Mouse (Mus musculus) liver, embryonic 13.5 days (tissue): Measurements from ENCODE around the gene Cap2. TPM values are rescaled to one million over a fixed set of nuclear protein-coding genes. Genes with fewer than 3 reads are reported as not detected.

Experiments
- ATAC-seq: fragments of 200-750 bp; cut with Nextera tagmentation; 2 replicates; pipeline ENCODE4 v1.8.0; 2017; ENCODE audit warnings: low read depth, mild to moderate bottlenecking, moderate number of reproducible peaks, moderate library complexity
- DNase-seq: peaks from one replicate; pipeline ENCODE4 v3.0.0; 2022
- H3K27ac ChIP-seq: fragments of 300-500 bp; sonication (generic); 2 replicates; pipeline ENCODE4 v1.5.1; 2015; ENCODE audit warnings: moderate library complexity, mild to moderate bottlenecking, inconsistent platforms
- H3K27me3 ChIP-seq: fragments of 300-500 bp; sonication (generic); 2 replicates; pipeline ENCODE4 v1.6.1; 2015; ENCODE audit warnings: mild to moderate bottlenecking, inconsistent platforms
- H3K36me3 ChIP-seq: fragments of 300-500 bp; sonication (generic); 2 replicates; pipeline ENCODE4 v1.6.1; 2015; ENCODE audit warnings: mild to moderate bottlenecking, inconsistent platforms
- H3K4me1 ChIP-seq: fragments of 300-500 bp; sonication (generic); replicated peaks from 2 replicates; pipeline ENCODE4 v1.6.1; 2015; ENCODE audit warnings: inconsistent platforms
- H3K4me2 ChIP-seq: fragments of 300-500 bp; sonication (generic); 2 replicates; pipeline ENCODE4 v1.6.1; 2015; ENCODE audit warnings: inconsistent platforms, mild to moderate bottlenecking, moderate library complexity
- H3K4me3 ChIP-seq: fragments of 300-500 bp; sonication (generic); replicated peaks from 2 replicates; pipeline ENCODE4 v1.5.1; 2015; ENCODE audit warnings: mild to moderate bottlenecking, inconsistent platforms
- H3K9ac ChIP-seq: fragments of 300-500 bp; sonication (generic); 2 replicates; pipeline ENCODE4 v1.6.1; 2015; ENCODE audit warnings: mild to moderate bottlenecking, inconsistent platforms
- H3K9me3 ChIP-seq: fragments of 300-500 bp; sonication (generic); replicated peaks from 2 replicates; pipeline ENCODE4 v1.6.1; 2016; ENCODE audit warnings: inconsistent platforms
- WGBS: fragments of 180-500 bp; shearing (Covaris S2); methylation state at CpG from one replicate; pipeline ENCODE4 v1.1.7; 2015; ENCODE audit not compliant: insufficient replicate concordance; 5-methylcytosine and 5-hydroxymethylcytosine counted together
- polyA plus RNA-seq: library from polyadenylated mRNA; unstranded; fragments of >200 nt; fragmentation: Nextera tagmentation; extraction: Ambion mirVana; gene quantifications from 2 replicates; pipeline ENCODE4 v1.2.1, GENCODE M21; 2015

The Cap2 gene
- polyA plus RNA-seq, 1 experiment from 2014 or later = 2.0 TPM

GRCm38 (mm10) chr13:46669048-46669619 lies 167.5 kb downstream of the Cap2 start, which contains the start of gene Fam8a1:
Fam8a1 (plus strand) TSS chr13:46669522.
- H3K27me3 ChIP-seq = no peaks in the 10 kb centered on the region
- H3K36me3 ChIP-seq = peaks cover 20% of the 10 kb centered on the region
- peak; percentile 81 for DNase-seq
- ATAC-seq = peak; percentile 94
- peak within 1 kb of the TSS; percentile 94 for H3K4me2 ChIP-seq
- peak within 1 kb of the TSS; percentile 88 for H3K27ac ChIP-seq
- H3K4me3 ChIP-seq = peak within 1 kb of the TSS; percentile 97
- peak within 1 kb of the TSS; percentile 97 for H3K9ac ChIP-seq
- no peaks in the 10 kb centered on the region for H3K9me3 ChIP-seq
- H3K4me1 ChIP-seq = peaks cover 20% of the 10 kb centered on the region
- 1% methylated on average over 46 of the region's 46 CpGs for WGBS

DNA sequence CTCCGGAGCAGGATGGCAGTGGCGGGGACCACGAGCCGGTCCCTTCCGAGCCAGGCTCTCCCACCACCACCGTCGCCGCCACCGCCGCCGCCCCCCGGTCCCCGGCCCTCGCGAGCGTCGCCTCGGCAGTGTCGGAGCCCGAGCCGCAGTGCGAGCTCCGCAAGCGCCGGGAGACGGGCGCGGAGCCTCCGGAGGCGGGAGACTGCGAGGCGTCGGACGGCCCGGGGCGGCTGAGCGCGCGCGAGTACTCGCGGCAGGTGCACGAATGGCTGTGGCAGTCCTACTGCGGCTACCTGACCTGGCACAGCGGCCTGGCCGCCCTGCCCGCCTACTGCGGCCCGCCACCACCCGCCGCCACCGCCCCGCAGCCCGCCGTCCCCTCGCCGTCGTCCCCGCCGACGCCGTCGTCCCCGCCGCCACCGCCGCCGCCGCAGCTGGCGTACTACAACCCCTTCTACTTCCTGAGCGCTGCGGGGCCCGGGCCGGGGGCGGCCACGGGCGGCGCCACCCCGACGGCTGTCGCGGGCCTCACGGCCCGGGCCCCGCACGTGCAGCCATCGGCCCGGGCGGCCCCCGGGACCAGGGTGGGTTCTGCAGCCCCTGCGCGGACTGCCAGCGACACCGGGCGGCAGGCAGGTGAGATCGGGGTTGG lies 168.1 kb downstream of the Cap2 start:
- peaks cover 25% of the 10 kb centered on the region for H3K36me3 ChIP-seq
- H3K9me3 ChIP-seq = no peaks in the 10 kb centered on the region
- DNase-seq = no peak
- peaks cover 20% of the 10 kb centered on the region for H3K4me1 ChIP-seq
- peak overlapping the region; percentile 97 for H3K4me3 ChIP-seq
- peak overlapping the region; percentile 88 for H3K27ac ChIP-seq
- no peaks in the 10 kb centered on the region for H3K27me3 ChIP-seq
- H3K9ac ChIP-seq = peak overlapping the region; percentile 97
- peak; percentile 62 for ATAC-seq
- H3K4me2 ChIP-seq = peak overlapping the region; percentile 94
- WGBS = under 1% methylated on average over 66 of the region's 96 CpGs

DNA sequence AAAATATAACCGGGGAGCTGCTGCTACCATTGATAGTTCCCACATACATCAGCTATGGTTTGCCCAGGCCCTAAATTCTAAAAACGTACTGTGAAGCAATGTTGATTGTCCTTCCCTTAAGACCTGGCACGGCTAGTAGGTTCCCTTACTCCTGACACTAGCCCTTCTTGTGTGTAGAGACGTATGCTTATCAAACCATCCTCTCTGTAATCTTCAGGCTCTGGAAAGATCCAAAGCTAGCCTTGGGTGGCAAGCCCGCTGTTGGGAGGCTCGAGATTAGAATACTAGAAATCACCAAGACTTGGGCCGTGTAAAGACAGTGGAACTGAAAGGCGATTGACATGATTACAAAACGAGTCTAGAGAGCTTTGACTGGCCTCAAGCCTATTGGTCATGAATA lies 168.9 kb downstream of the Cap2 start:
- Histone ChIP-seq H3K9me3 (no peaks in the 10 kb centered on the region), H3K27me3 (no peaks in the 10 kb centered on the region), H3K9ac (peak overlapping the region; percentile 97), H3K27ac (peak overlapping the region; percentile 88; the same call in 1 of the 2 replicates), H3K4me2 (peak overlapping the region; percentile 94), H3K4me3 (peak overlapping the region; percentile 97), H3K4me1 (peaks cover 20% of the 10 kb centered on the region), H3K36me3 (peaks cover 33% of the 10 kb centered on the region)
- ATAC-seq (peak; percentile 52), DNase-seq (peak; percentile 9)
- 22% methylated on average over 9 of the region's 9 CpGs for WGBS

- peaks cover 13% of the 10 kb centered on the region for H3K4me1 ChIP-seq
- 78% methylated on average over 2 of the region's 2 CpGs for WGBS
- no peak overlapping the region for H3K4me2 ChIP-seq
- no peak overlapping the region for H3K9ac ChIP-seq
- H3K27ac ChIP-seq = no peak overlapping the region
- H3K9me3 ChIP-seq = no peaks in the 10 kb centered on the region
- peaks cover 53% of the 10 kb centered on the region for H3K36me3 ChIP-seq
- DNase-seq (no peak), ATAC-seq (no peak)
- H3K4me3 ChIP-seq = no peak overlapping the region
- H3K27me3 ChIP-seq = no peaks in the 10 kb centered on the region
Observed at GRCm38 (mm10) chr13:46674601-46675000, 173.0 kb downstream of the Cap2 start.

GRCm38 (mm10) chr13:46677721-46678120 lies 176.1 kb downstream of the Cap2 start:
- DNase-seq (no peak), ATAC-seq (no peak)
- no peak overlapping the region for H3K4me3 ChIP-seq
- H3K9me3 ChIP-seq = no peaks in the 10 kb centered on the region
- H3K9ac ChIP-seq = no peak overlapping the region
- WGBS = 72% methylated on average over 4 of the region's 4 CpGs
- H3K27ac ChIP-seq = no peak overlapping the region
- H3K4me2 ChIP-seq = no peak overlapping the region
- no peaks in the 10 kb centered on the region for H3K4me1 ChIP-seq
- H3K36me3 ChIP-seq = peaks cover 62% of the 10 kb centered on the region
- H3K27me3 ChIP-seq = no peaks in the 10 kb centered on the region

DNA sequence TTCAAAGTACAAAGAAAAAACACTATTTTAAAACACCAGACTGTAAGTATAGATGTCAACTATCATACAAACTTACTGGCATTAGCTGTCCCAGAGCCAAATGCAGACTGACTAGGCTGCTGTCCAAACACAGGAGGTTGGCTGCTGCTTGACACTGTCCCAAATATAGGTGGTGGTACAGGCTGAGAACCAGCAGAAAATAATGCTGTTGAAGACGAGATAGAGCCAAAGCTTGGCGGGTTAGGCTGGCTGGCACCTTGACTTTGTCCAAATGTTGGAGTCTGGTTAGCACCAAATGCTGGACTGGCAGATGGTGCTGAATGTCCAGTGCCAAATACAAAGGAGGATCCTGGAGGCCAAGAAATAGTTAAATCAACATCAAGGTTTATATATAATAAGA lies 181.3 kb downstream of the Cap2 start:
- Histone ChIP-seq H3K4me1 (no peaks in the 10 kb centered on the region), H3K4me3 (no peak overlapping the region), H3K9ac (no peak overlapping the region), H3K27ac (no peak overlapping the region), H3K9me3 (no peaks in the 10 kb centered on the region), H3K27me3 (no peaks in the 10 kb centered on the region), H3K4me2 (no peak overlapping the region), H3K36me3 (peaks cover 76% of the 10 kb centered on the region)
- 81% methylated on average over 2 of the region's 2 CpGs for WGBS
- DNase-seq = no peak
- ATAC-seq = no peak

DNA sequence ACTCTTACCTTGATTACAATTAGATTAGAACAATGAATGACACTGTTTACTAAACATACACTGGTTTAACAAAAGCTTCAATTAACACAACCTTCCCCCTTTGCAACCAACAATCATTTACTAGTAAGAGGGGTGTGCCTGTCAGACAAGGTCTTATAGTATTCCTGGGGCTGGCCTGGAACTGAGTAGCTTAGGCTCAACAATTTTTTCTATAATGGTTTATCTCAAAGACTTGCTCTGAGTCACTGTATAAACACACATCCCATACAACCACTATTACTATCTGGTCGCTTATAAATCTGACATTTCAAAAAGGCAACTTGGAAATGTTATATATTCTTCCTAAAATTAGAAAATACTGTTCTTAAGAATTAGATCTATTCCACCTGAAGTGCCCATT lies 181.7 kb downstream of the Cap2 start:
- Histone ChIP-seq H3K9me3 (no peaks in the 10 kb centered on the region), H3K27ac (no peak overlapping the region), H3K4me2 (no peak overlapping the region), H3K9ac (no peak overlapping the region), H3K36me3 (peaks cover 75% of the 10 kb centered on the region), H3K4me3 (no peak overlapping the region), H3K27me3 (no peaks in the 10 kb centered on the region), H3K4me1 (no peaks in the 10 kb centered on the region)
- 89% methylated on average over 1 of the region's 1 CpGs for WGBS
- DNase-seq = no peak
- ATAC-seq = no peak

GRCm38 (mm10) chr13:46690559-46691241 lies 189.1 kb downstream of the Cap2 start:
- ATAC-seq = no peak
- H3K27me3 ChIP-seq = no peaks in the 10 kb centered on the region
- H3K4me1 ChIP-seq = peaks cover 9% of the 10 kb centered on the region; the same call in 1 of the 2 replicates
- no peak overlapping the region for H3K4me3 ChIP-seq
- H3K9me3 ChIP-seq = no peaks in the 10 kb centered on the region
- no peak overlapping the region for H3K4me2 ChIP-seq
- peaks cover 83% of the 10 kb centered on the region for H3K36me3 ChIP-seq
- WGBS = 68% methylated on average over 4 of the region's 4 CpGs
- no peak for DNase-seq
- H3K9ac ChIP-seq = no peak overlapping the region
- H3K27ac ChIP-seq = no peak overlapping the region

- H3K9ac ChIP-seq = no peak overlapping the region
- DNase-seq (no peak), ATAC-seq (no peak)
- no peak overlapping the region for H3K27ac ChIP-seq
- no peak overlapping the region for H3K4me3 ChIP-seq
- H3K27me3 ChIP-seq = no peaks in the 10 kb centered on the region
- 94% methylated on average over 1 of the region's 1 CpGs for WGBS
- peaks cover 9% of the 10 kb centered on the region; the same call in 1 of the 2 replicates for H3K4me1 ChIP-seq
- H3K36me3 ChIP-seq = peaks cover 70% of the 10 kb centered on the region
- no peak overlapping the region for H3K4me2 ChIP-seq
- no peaks in the 10 kb centered on the region for H3K9me3 ChIP-seq
Observed at GRCm38 (mm10) chr13:46695296-46695908, 193.8 kb downstream of the Cap2 start.

- H3K4me1 ChIP-seq = peaks cover 4% of the 10 kb centered on the region; the same call in 1 of the 2 replicates
- no peaks in the 10 kb centered on the region for H3K9me3 ChIP-seq
- peaks cover 67% of the 10 kb centered on the region for H3K36me3 ChIP-seq
- H3K4me3 ChIP-seq = no peak overlapping the region
- ATAC-seq (no peak), DNase-seq (no peak)
- WGBS = 84% methylated on average over 1 of the region's 1 CpGs
- no peak overlapping the region for H3K27ac ChIP-seq
- H3K9ac ChIP-seq = no peak overlapping the region
- H3K27me3 ChIP-seq = no peaks in the 10 kb centered on the region
- H3K4me2 ChIP-seq = no peak overlapping the region
Observed at GRCm38 (mm10) chr13:46695932-46696331, 194.3 kb downstream of the Cap2 start.

DNA sequence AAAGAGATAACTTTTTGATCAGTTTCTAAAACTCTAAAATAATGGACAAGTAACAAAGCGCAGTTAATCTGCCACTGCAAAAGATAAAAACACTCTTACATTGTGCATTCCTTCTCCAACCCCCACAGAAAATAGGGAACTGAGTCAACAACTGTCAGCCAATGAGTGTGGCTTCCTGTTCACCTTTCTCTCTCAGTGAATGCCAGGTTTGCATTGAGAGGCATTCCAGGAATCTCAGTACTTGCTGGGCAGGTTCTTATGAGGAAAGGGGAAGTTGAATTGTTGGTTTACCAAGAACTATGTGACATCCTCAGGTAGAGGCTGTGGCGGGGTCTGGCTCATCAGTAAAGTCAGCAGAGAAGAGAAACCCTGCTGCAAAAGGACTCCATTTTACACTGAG lies 195.1 kb downstream of the Cap2 start:
- peaks cover 68% of the 10 kb centered on the region for H3K36me3 ChIP-seq
- H3K9ac ChIP-seq = no peak overlapping the region
- no peak overlapping the region for H3K4me2 ChIP-seq
- no peak for DNase-seq
- no peak overlapping the region for H3K27ac ChIP-seq
- H3K4me3 ChIP-seq = no peak overlapping the region
- no peaks in the 10 kb centered on the region for H3K27me3 ChIP-seq
- ATAC-seq = no peak
- H3K9me3 ChIP-seq = no peaks in the 10 kb centered on the region
- 69% methylated on average over 2 of the region's 2 CpGs for WGBS
- no peaks in the 10 kb centered on the region for H3K4me1 ChIP-seq
